Mouse (Mus musculus): ENCODE measurements around the gene Agbl1. TPM values are rescaled to one million over a fixed set of nuclear protein-coding genes. Genes with fewer than 3 reads are reported as not detected.

Gene Agbl1
- 1 to 10 TPM; 3.6 to 4.3 TPM for total RNA-seq (2023)

GRCm38 (mm10) chr7:76229311-76229937 is at the start of gene Agbl1:
Gene Agbl1, plus strand, starts transcription at chr7:76229887.

